Mouse (Mus musculus) CH12.LX (cell line): ENCODE data around the gene 1700008O03Rik. TPM values are rescaled to one million over a fixed set of nuclear protein-coding genes. Genes with fewer than 3 reads are reported as not detected.
A peak's percentile ranks its signal among the peaks of the same experiment; 100 is the strongest.

Source experiments
- DNase-seq: peaks from one replicate; pipeline ENCODE4 v3.0.0-alpha.2; 2013; ENCODE audit errors: extremely low read depth
- H3K27ac ChIP-seq: 2 replicates; pipeline ENCODE4 v1.5.1; 2012; ENCODE audit warnings: low read depth, mild to moderate bottlenecking, control low read depth, moderate library complexity; ENCODE audit not compliant: insufficient read depth
- H3K27me3 ChIP-seq: replicated peaks from 2 replicates; pipeline ENCODE3; 2012; ENCODE audit warnings: inconsistent platforms
- H3K36me3 ChIP-seq, 2 experiments: replicated peaks in 1 of 2; 2 replicates each; pipeline versions ENCODE3 to v1.6.1; 2012; ENCODE audit warnings: inconsistent platforms in 1 of 2, low read length in 1 of 2, mild to moderate bottlenecking in 1 of 2, mixed read lengths in 1 of 2, moderate library complexity in 1 of 2; ENCODE audit not compliant: control insufficient read depth in 1 of 2, insufficient read depth in 1 of 2
- H3K4me1 ChIP-seq, 2 experiments: 2 replicates each; pipeline ENCODE4 v1.6.1; 2012; ENCODE audit warnings: inconsistent platforms in 1 of 2, moderate library complexity in 1 of 2; ENCODE audit not compliant: insufficient read depth in 2 of 2, control insufficient read depth in 1 of 2
- H3K4me2 ChIP-seq: 2 replicates; pipeline ENCODE4 v1.6.1; 2012; ENCODE audit warnings: low read depth, mild to moderate bottlenecking, control low read depth; ENCODE audit not compliant: poor library complexity, insufficient read depth, severe bottlenecking
- H3K4me3 ChIP-seq, 3 experiments: fragments of 150-350 bp in 1 of 3; sonication (generic) in 1 of 3; replicated peaks in 1 of 3; 2 replicates each; pipeline versions ENCODE3 to v1.5.1; 2011 to 2012; ENCODE audit warnings: low read depth in 2 of 3, low read length in 2 of 3, mild to moderate bottlenecking in 2 of 3, moderate library complexity in 2 of 3, control low read depth in 1 of 3, improper control_type of control experiment in 1 of 3, inconsistent platforms in 1 of 3, mixed read lengths in 1 of 3; ENCODE audit not compliant: poor library complexity in 1 of 3
- H3K79me2 ChIP-seq: replicated peaks from 2 replicates; pipeline ENCODE4 v1.6.1; 2012; ENCODE audit warnings: mild to moderate bottlenecking, moderate library complexity; ENCODE audit not compliant: control insufficient read depth, poor library complexity, insufficient read depth, severe bottlenecking; ENCODE audit errors: extremely low read depth
- H3K9ac ChIP-seq: 2 replicates; pipeline ENCODE4 v1.6.1; 2012; ENCODE audit warnings: low read depth, mild to moderate bottlenecking, control low read depth, moderate library complexity; ENCODE audit not compliant: insufficient read depth
- H3K9me3 ChIP-seq: replicated peaks from 2 replicates; pipeline ENCODE3; 2012; ENCODE audit warnings: low read length, inconsistent platforms, mixed read lengths
- BHLHE40 ChIP-seq: IDR thresholded peaks from 2 replicates; pipeline ENCODE4 v1.6.1; 2011; ENCODE audit warnings: mild to moderate bottlenecking, low read depth, low read length, improper control_type of control experiment
- CHD1 ChIP-seq: IDR thresholded peaks from 2 replicates; pipeline ENCODE4 v1.6.1; 2012; ENCODE audit warnings: low read depth, low read length, improper control_type of control experiment, inconsistent platforms
- CHD2 ChIP-seq: IDR thresholded peaks from 2 replicates; pipeline ENCODE4 v1.6.1; 2011; ENCODE audit warnings: low read length, improper control_type of control experiment
- CTCF ChIP-seq, 2 experiments: IDR thresholded peaks in 1 of 2; conservative IDR thresholded peaks in 1 of 2; 2 replicates each; pipeline ENCODE4 v1.5.1; 2011 to 2012; ENCODE audit warnings: low read depth in 2 of 2, low read length in 2 of 2, improper control_type of control experiment in 1 of 2, inconsistent platforms in 1 of 2, mild to moderate bottlenecking in 1 of 2, moderate library complexity in 1 of 2
- E2F4 ChIP-seq: IDR thresholded peaks from 2 replicates; pipeline ENCODE4 v1.6.1; 2011; ENCODE audit warnings: low read depth, low read length, improper control_type of control experiment; ENCODE audit not compliant: insufficient replicate concordance
- ELF1 ChIP-seq: IDR thresholded peaks from 2 replicates; pipeline ENCODE4 v1.6.1; 2014; ENCODE audit warnings: low read depth, mild to moderate bottlenecking, inconsistent platforms, low read length, improper control_type of control experiment
- EP300 ChIP-seq: IDR thresholded peaks from 2 replicates; pipeline ENCODE4 v1.6.1; 2011; ENCODE audit warnings: low read length, improper control_type of control experiment
- ETS1 ChIP-seq: conservative IDR thresholded peaks from 2 replicates; pipeline ENCODE4 v1.6.1; 2012; ENCODE audit warnings: low read depth, mild to moderate bottlenecking, inconsistent platforms, low read length, improper control_type of control experiment, moderate library complexity
- GABPA ChIP-seq: IDR thresholded peaks from 2 replicates; pipeline ENCODE4 v1.6.1; 2012; ENCODE audit warnings: low read depth, low read length, improper control_type of control experiment, inconsistent platforms; ENCODE audit not compliant: insufficient replicate concordance
- HCFC1 ChIP-seq: IDR thresholded peaks from 2 replicates; pipeline ENCODE4 v1.6.1; 2012; ENCODE audit warnings: low read depth, mild to moderate bottlenecking, inconsistent platforms, low read length, improper control_type of control experiment
- IRF4 ChIP-seq: IDR thresholded peaks from 2 replicates; pipeline ENCODE4 v1.6.1; 2014; ENCODE audit warnings: low read depth, mild to moderate bottlenecking, inconsistent platforms, low read length, improper control_type of control experiment
- JUN ChIP-seq: IDR thresholded peaks from 2 replicates; pipeline ENCODE4 v1.6.1; 2011; ENCODE audit warnings: low read depth, mild to moderate bottlenecking, low read length, improper control_type of control experiment, moderate library complexity; ENCODE audit not compliant: insufficient read depth
- JUND ChIP-seq: conservative IDR thresholded peaks from 2 replicates; pipeline ENCODE4 v1.6.1; 2011; ENCODE audit warnings: low read depth, low read length, improper control_type of control experiment
- KAT2A ChIP-seq: IDR thresholded peaks from 2 replicates; pipeline ENCODE4 v1.6.1; 2012; ENCODE audit warnings: low read length, improper control_type of control experiment, inconsistent platforms; ENCODE audit not compliant: insufficient replicate concordance
- MAFK ChIP-seq: IDR thresholded peaks from 2 replicates; pipeline ENCODE4 v1.6.1; 2011; ENCODE audit warnings: low read length, improper control_type of control experiment; ENCODE audit not compliant: insufficient replicate concordance
- MAX ChIP-seq: IDR thresholded peaks from 2 replicates; pipeline ENCODE4 v1.6.1; 2011; ENCODE audit warnings: low read length, improper control_type of control experiment
- MAZ ChIP-seq: IDR thresholded peaks from 2 replicates; pipeline ENCODE4 v1.6.1; 2012; ENCODE audit warnings: low read depth, mild to moderate bottlenecking, inconsistent platforms, low read length, improper control_type of control experiment, moderate library complexity
- MEF2A ChIP-seq: IDR thresholded peaks from 2 replicates; pipeline ENCODE4 v1.6.1; 2014; ENCODE audit warnings: low read depth, mild to moderate bottlenecking, inconsistent platforms, low read length, improper control_type of control experiment, borderline replicate concordance
- MXI1 ChIP-seq: IDR thresholded peaks from 2 replicates; pipeline ENCODE4 v1.6.1; 2011; ENCODE audit warnings: mild to moderate bottlenecking, low read depth, low read length, improper control_type of control experiment
- MYC ChIP-seq: IDR thresholded peaks from 2 replicates; pipeline ENCODE4 v1.6.1; 2011; ENCODE audit warnings: low read depth, mild to moderate bottlenecking, improper control_type of control experiment, low read length
- NELFE ChIP-seq: IDR thresholded peaks from 2 replicates; pipeline ENCODE4 v1.6.1; 2011; ENCODE audit warnings: low read depth, low read length, improper control_type of control experiment
- NRF1 ChIP-seq: IDR thresholded peaks from 2 replicates; pipeline ENCODE4 v1.6.1; 2014; ENCODE audit warnings: low read depth, mild to moderate bottlenecking, inconsistent platforms, low read length, improper control_type of control experiment, moderate library complexity
- PAX5 ChIP-seq: IDR thresholded peaks from 2 replicates; pipeline ENCODE4 v1.6.1; 2012; ENCODE audit warnings: low read length, inconsistent platforms, mixed read lengths
- POLR2A ChIP-seq: IDR thresholded peaks from 2 replicates; pipeline ENCODE4 v1.6.1; 2011; ENCODE audit warnings: low read depth, mild to moderate bottlenecking, improper control_type of control experiment, low read length
- POLR2AphosphoS2 ChIP-seq: IDR thresholded peaks from 2 replicates; pipeline ENCODE4 v1.6.1; 2011; ENCODE audit warnings: low read depth, low read length, improper control_type of control experiment
- RAD21 ChIP-seq: IDR thresholded peaks from 2 replicates; pipeline ENCODE4 v1.6.1; 2011; ENCODE audit warnings: low read depth, mild to moderate bottlenecking, low read length, improper control_type of control experiment, moderate library complexity
- RCOR1 ChIP-seq: conservative IDR thresholded peaks from 2 replicates; pipeline ENCODE4 v1.6.1; 2012; ENCODE audit warnings: low read depth, mild to moderate bottlenecking, inconsistent platforms, low read length, improper control_type of control experiment
- SIN3A ChIP-seq: IDR thresholded peaks from 2 replicates; pipeline ENCODE4 v1.6.1; 2012; ENCODE audit warnings: low read length, improper control_type of control experiment, inconsistent platforms
- SMC3 ChIP-seq: IDR thresholded peaks from 2 replicates; pipeline ENCODE4 v1.6.1; 2011; ENCODE audit warnings: low read depth, low read length, improper control_type of control experiment
- TBP ChIP-seq: conservative IDR thresholded peaks from 2 replicates; pipeline ENCODE4 v1.6.1; 2011; ENCODE audit warnings: low read depth, low read length, improper control_type of control experiment
- TCF12 ChIP-seq: IDR thresholded peaks from 2 replicates; pipeline ENCODE4 v1.6.1; 2014; ENCODE audit warnings: low read depth, mild to moderate bottlenecking, inconsistent platforms, low read length, improper control_type of control experiment
- UBTF ChIP-seq: IDR thresholded peaks from 2 replicates; pipeline ENCODE4 v1.6.1; 2012; ENCODE audit warnings: low read depth, mild to moderate bottlenecking, inconsistent platforms, low read length, improper control_type of control experiment, moderate library complexity
- USF1 ChIP-seq: IDR thresholded peaks from 2 replicates; pipeline ENCODE4 v1.6.1; 2014; ENCODE audit warnings: low read depth, mild to moderate bottlenecking, inconsistent platforms, low read length, improper control_type of control experiment
- USF2 ChIP-seq: conservative IDR thresholded peaks from 2 replicates; pipeline ENCODE4 v1.6.1; 2011; ENCODE audit warnings: low read depth, low read length, improper control_type of control experiment
- ZC3H11A ChIP-seq: IDR thresholded peaks from 2 replicates; pipeline ENCODE4 v1.6.1; 2012; ENCODE audit warnings: low read depth, mild to moderate bottlenecking, inconsistent platforms, low read length, improper control_type of control experiment
- ZKSCAN1 ChIP-seq: IDR thresholded peaks from 2 replicates; pipeline ENCODE4 v1.6.1; 2012; ENCODE audit warnings: low read depth, inconsistent platforms, low read length, improper control_type of control experiment, borderline replicate concordance
- ZMIZ1 ChIP-seq: IDR thresholded peaks from 2 replicates; pipeline ENCODE4 v1.6.1; 2012; ENCODE audit warnings: low read depth, mild to moderate bottlenecking, inconsistent platforms, low read length, improper control_type of control experiment
- ZNF384 ChIP-seq: IDR thresholded peaks from 2 replicates; pipeline ENCODE4 v1.6.1; 2012; ENCODE audit warnings: low read depth, low read length, improper control_type of control experiment, inconsistent platforms
- dilution Hi-C: fragments of 300-500 bp; cut with MboI; formaldehyde crosslinking; loops from 2 replicates; pipeline ENCODE4 v1.14.3; 2020; ENCODE audit warnings: low sequenced_read_pairs; ENCODE audit not compliant: extremely low pct_unique_long_range_greater_than_20kb, extremely low pct_ligation_motif_present
- in situ Hi-C: fragments of 300-500 bp; cut with MboI; formaldehyde crosslinking; loops from 3 replicates; pipeline ENCODE4 v1.14.3; 2019; ENCODE audit warnings: low sequenced_read_pairs, low pct_ligation_motif_present, low pct_unique_long_range_greater_than_20kb, mixed read lengths
- polyA plus RNA-seq: library from polyadenylated mRNA; unstranded; fragments of >175 nt; gene quantifications from 2 replicates; pipeline ENCODE4 v1.2.1, GENCODE M21; 2012; ENCODE audit warnings: low read depth; ENCODE audit not compliant: insufficient read length
- total RNA-seq, 2 experiments: library from RNA; depleted of rRNA; stranded (reverse); fragments of 300-350 nt in 1 of 2; fragments of >200 nt in 1 of 2; gene quantifications; 2 replicates each; pipeline ENCODE4 v1.2.3; 2012 to 2014

1700008O03Rik gene
- total and polyA plus RNA-seq, 3 experiments, result 0.74 to 0.81 TPM; not detected in 1

DNA sequence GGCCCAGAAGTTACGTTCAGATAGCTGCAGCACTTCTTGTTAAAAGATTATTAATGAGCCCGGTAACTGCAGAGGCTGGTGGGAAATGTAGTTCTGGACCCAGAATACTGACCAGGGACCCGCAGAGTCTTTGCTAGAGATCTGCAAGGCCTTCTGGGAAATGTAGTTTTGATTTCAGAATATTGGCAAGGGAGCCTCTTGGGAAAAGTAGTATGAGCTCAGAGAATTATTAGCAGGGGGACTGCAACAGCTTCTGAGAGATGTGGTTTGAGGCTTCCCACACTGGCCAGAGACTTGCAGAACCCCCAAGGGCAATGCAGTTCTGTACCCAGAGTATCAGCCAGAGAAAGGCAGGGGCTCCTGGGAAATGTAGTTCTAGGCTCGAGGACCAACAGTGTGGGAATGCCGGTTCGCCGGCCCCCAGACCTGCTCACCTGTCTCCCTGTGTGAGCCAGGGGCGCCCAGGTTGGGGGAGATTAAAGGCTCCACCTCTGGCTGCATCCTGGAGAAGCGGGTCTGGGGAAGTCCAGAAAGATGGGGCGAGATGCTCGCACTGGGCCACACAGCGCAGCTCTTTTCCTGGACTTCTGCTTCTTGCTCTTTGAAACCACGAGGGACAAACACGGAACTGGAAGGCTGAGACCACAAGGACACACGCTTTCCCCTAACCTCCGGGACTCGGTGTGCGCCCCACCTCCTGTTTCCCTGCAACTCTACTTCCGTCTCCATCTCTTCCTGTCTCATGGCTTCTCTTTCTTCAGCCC lies 11.5 kb downstream of the 1700008O03Rik start:
- Histone ChIP-seq H3K27ac (no peak overlapping the region), H3K4me1 (peaks cover 0 to 21% of the 10 kb centered on the region in 2 experiments; a peak in 2 of 4 replicates)
- TF ChIP-seq JUND (no peak), ELF1 (peak; percentile 77), CHD1 (no peak), JUN (no peak), HCFC1 (peak; percentile 98), SMC3 (no peak), ZMIZ1 (no peak), GABPA (peak; percentile 66; the same call in 1 of the 2 replicates), MYC (peak; percentile 41), CHD2 (peak; percentile 85), MXI1 (0 out of 2 replicates have a peak, but pooled peaks have one; percentile 38), MAZ (no peak), RAD21 (no peak), EP300 (no peak), POLR2A (no peak; the same call in 1 of the 2 replicates), KAT2A (peak; percentile 98), NELFE (0 out of 2 replicates have a peak, but pooled peaks have one; percentile 26), ETS1 (no peak; the same call in 1 of the 2 replicates), BHLHE40 (no peak), POLR2AphosphoS2 (no peak), RCOR1 (no peak), ZC3H11A (no peak), MEF2A (no peak), ZNF384 (no peak), ZKSCAN1 (no peak), MAX (peak; percentile 64), SIN3A (peak; percentile 43), TBP (no peak; the same call in 1 of the 2 replicates), IRF4 (peak; percentile 23; the same call in 1 of the 2 replicates), TCF12 (peak; percentile 20; the same call in 1 of the 2 replicates), UBTF (no peak), USF1 (no peak), PAX5 (no peak), NRF1 (0 out of 2 replicates have a peak, but pooled peaks have one; percentile 32), E2F4 (no peak), MAFK (no peak), USF2 (no peak), CTCF (conservative IDR thresholded peaks at IDR 0.05 in 1 of 2, IDR thresholded peaks at IDR 0.05 in 1 of 2; ENCODE audit: low read depth in 2 of 2, low read length in 2 of 2) (no peak)

More for the DNA sequence above, 11.5 kb downstream of the 1700008O03Rik start:
- Histone ChIP-seq H3K4me3 (peak overlapping the region; percentile 62 to 69 (median 68)), H3K79me2 (no peaks in the 10 kb centered on the region), H3K4me2 (peak overlapping the region; percentile 79), H3K9ac (peak overlapping the region; percentile 73), H3K27me3 (peaks cover 32% of the 10 kb centered on the region), H3K36me3 (no peaks in the 10 kb centered on the region), H3K9me3 (peaks cover 4% of the 10 kb centered on the region)
- DNase-seq, result peak; percentile 88
- dilution Hi-C loops (no loop called here), in situ Hi-C loops (no loop called here)
